Mouse (Mus musculus) kidney, adult 2 months (tissue): ENCODE measurements at regions not wholly inside any gene's neighbourhood (a gene's known extent, or its start where the extent isn't known, plus 50 kb on each side); places are given as distances from the start of the nearest gene placed in this dataset.

Experiments used
- DNase-seq: peaks from one replicate; pipeline ENCODE4 v3.0.0; 2021
- H3K27ac ChIP-seq: fragments of 200-500 bp; 2 replicates; pipeline ENCODE4 v1.5.1; 2012; ENCODE audit warnings: low read depth, low read length, control low read depth, inconsistent platforms; ENCODE audit not compliant: insufficient read depth
- H3K27me3 ChIP-seq: fragments of 200-500 bp; replicated peaks from 2 replicates; pipeline ENCODE4 v1.6.1; 2012; ENCODE audit warnings: mild to moderate bottlenecking, moderate library complexity, low read length, inconsistent platforms; ENCODE audit not compliant: control insufficient read depth, insufficient read depth
- H3K36me3 ChIP-seq: fragments of 200-500 bp; 2 replicates; pipeline ENCODE4 v1.6.1; 2012; ENCODE audit warnings: mild to moderate bottlenecking, moderate library complexity, low read length, inconsistent platforms; ENCODE audit not compliant: control insufficient read depth, insufficient read depth
- H3K4me1 ChIP-seq: fragments of 200-500 bp; 2 replicates; pipeline ENCODE4 v1.6.1; 2011; ENCODE audit warnings: low read length; ENCODE audit not compliant: control insufficient read depth, insufficient read depth
- H3K4me3 ChIP-seq: fragments of 200-500 bp; 2 replicates; pipeline ENCODE4 v1.5.1; 2011; ENCODE audit warnings: mild to moderate bottlenecking, low read depth, low read length, control low read depth; ENCODE audit not compliant: insufficient read depth
- CTCF ChIP-seq: fragments of 200-500 bp; conservative IDR thresholded peaks from 2 replicates; pipeline ENCODE4 v1.5.1; 2011; ENCODE audit warnings: low read depth, mild to moderate bottlenecking, control low read depth, low read length, moderate library complexity, mixed read lengths; ENCODE audit not compliant: insufficient read depth, insufficient read length
- POLR2A ChIP-seq: fragments of 200-500 bp; IDR thresholded peaks from one replicate; pipeline ENCODE4 v1.6.1; 2011; ENCODE audit warnings: low read depth, low read length, control low read depth
- WGBS: fragments of 180-500 bp; shearing (Covaris S2); methylation state at CpG from one replicate; pipeline ENCODE4 v1.1.7; 2018; 5-methylcytosine and 5-hydroxymethylcytosine counted together

DNA sequence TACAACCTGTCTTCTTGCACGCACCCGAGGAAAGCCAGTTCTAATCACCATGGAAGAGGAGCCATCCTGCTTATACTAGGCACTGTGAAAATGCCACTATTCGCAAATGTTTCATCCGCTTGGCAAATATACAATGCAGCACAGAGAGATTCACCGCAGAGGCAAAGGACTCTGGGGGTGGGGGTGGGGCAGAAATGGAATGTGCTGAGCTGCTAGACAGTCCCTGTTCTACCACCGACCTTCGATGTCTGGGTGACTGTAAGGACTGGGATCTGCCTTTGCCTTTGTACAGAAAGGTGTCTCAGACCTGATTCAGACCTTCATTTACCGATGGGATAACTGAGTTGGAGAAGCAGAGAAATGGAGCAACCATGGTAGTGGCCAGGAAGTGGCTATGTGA is 278.7 kb downstream of the Cd83 start:
- Histone ChIP-seq H3K27me3 (no peaks in the 10 kb centered on the region), H3K27ac (no peak overlapping the region), H3K36me3 (no peaks in the 10 kb centered on the region), H3K4me1 (peaks cover 27% of the 10 kb centered on the region; the same call in 1 of the 2 replicates), H3K4me3 (no peak overlapping the region)
- TF ChIP-seq CTCF (no peak), POLR2A (no peak)
- DNase-seq: peak; percentile 64
- WGBS: 53% methylated on average over 8 of the region's 8 CpGs

DNA sequence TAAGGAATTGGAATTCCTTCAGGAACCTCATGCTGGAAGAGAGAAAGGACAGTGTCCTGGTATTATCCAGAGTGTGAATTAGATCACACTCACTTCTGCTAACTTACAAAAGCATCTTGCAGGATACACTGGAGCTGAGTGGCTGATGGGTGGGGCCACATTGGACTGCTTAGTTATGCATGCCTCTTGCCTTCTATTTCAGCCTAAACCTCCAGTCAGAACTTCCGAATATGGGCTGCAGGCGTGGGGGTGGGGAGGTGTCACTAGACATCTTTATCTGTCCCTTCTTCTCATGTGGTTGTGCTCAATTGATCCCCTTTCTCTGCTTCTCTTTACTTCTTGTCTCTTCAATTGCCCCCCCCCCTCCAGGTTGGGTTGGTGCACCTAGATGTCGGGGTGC is 279.5 kb downstream of the Cd83 start:
- H3K36me3 ChIP-seq: no peaks in the 10 kb centered on the region
- H3K4me1 ChIP-seq: peaks cover 27% of the 10 kb centered on the region; the same call in 1 of the 2 replicates
- 79% methylated on average over 3 of the region's 3 CpGs for WGBS
- TF ChIP-seq CTCF (no peak), POLR2A (no peak)
- H3K4me3 ChIP-seq: no peak overlapping the region
- no peak overlapping the region for H3K27ac ChIP-seq
- no peak for DNase-seq
- H3K27me3 ChIP-seq: no peaks in the 10 kb centered on the region

DNA sequence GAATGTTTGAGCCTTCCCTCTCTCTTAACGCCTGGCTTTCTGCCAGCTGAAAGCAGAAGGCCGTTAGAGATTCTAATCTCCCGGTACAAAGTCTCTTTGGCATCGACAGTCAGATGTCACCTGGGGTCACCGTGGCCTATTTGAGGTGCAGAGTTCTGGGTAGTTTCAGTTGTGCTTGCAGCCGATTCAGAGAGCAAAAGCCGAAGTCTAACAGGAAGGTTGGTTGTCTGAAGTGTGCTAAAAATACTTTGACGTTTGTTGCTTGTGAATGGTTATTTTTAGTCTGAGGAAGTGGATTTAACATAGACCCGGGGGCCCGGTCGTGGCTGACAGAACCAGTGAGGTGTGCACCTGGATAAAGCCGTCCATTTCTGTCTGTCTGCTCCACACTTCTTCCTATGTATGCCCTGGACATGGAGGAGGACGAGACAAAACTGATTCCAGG is 281.2 kb downstream of the Cd83 start:
- H3K27me3 ChIP-seq: no peaks in the 10 kb centered on the region
- TF ChIP-seq CTCF: no peak
- no peak for TF ChIP-seq POLR2A
- DNase-seq: peak; percentile 95
- no peaks in the 10 kb centered on the region for H3K36me3 ChIP-seq
- H3K27ac ChIP-seq: peak overlapping the region; percentile 84
- WGBS: 4% methylated on average over 13 of the region's 13 CpGs
- H3K4me1 ChIP-seq: peaks cover 27% of the 10 kb centered on the region; the same call in 1 of the 2 replicates
- no peak overlapping the region for H3K4me3 ChIP-seq

DNA sequence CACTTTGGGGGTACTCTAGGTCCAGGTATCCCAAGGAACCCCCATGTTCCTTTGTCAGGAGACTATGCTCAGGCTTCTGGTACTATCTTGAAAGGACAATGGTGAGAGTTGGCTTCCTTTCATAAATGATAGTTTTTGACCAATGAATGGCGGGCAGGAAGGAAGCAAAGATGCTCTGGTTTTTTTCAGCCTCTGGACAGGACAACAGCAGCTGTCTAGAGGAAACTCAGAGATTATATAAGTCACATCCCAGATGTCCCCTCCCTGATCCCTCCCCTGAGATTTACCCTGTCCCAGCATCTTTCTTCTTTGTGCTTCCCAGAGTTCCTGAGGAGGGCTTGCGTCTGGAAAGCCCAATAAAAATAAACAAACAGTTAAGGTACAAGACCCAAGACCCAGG is 282.7 kb downstream of the Cd83 start:
- H3K27ac ChIP-seq: peak overlapping the region; percentile 47; the same call in 1 of the 2 replicates

DNA sequence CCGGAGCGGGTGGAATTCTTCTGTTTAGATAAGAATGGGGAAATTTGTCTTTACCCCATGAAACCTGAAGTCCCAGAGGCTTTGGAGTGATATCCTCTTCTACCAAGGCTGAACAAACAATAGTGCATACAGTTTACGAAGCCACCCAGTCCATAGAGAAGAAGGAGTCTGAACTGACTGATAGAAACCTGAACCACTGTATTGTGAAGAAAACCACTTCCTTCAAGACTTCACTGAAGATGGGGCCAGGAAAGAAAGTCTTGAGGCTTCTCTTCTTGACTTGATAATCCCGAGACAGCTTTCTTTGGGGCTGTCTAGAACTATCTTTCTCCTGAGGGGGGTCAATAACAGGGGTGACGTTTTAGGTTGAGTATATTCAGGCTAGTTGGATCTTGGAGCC is 284.4 kb downstream of the Cd83 start:
- Histone ChIP-seq H3K27me3 (no peaks in the 10 kb centered on the region), H3K4me1 (peaks cover 19% of the 10 kb centered on the region; the same call in 1 of the 2 replicates), H3K36me3 (no peaks in the 10 kb centered on the region), H3K27ac (no peak overlapping the region), H3K4me3 (no peak overlapping the region)
- 94% methylated on average over 5 of the region's 5 CpGs for WGBS
- no peak for DNase-seq
- TF ChIP-seq POLR2A: no peak
- TF ChIP-seq CTCF: no peak

More for the DNA sequence above, 282.7 kb downstream of the Cd83 start:
- no peaks in the 10 kb centered on the region for H3K27me3 ChIP-seq
- 82% methylated on average over 2 of the region's 2 CpGs for WGBS
- no peak overlapping the region for H3K4me3 ChIP-seq
- H3K36me3 ChIP-seq: no peaks in the 10 kb centered on the region
- no peak for TF ChIP-seq POLR2A
- no peak for TF ChIP-seq CTCF
- DNase-seq: peak; percentile 40
- H3K4me1 ChIP-seq: peaks cover 27% of the 10 kb centered on the region; the same call in 1 of the 2 replicates

DNA sequence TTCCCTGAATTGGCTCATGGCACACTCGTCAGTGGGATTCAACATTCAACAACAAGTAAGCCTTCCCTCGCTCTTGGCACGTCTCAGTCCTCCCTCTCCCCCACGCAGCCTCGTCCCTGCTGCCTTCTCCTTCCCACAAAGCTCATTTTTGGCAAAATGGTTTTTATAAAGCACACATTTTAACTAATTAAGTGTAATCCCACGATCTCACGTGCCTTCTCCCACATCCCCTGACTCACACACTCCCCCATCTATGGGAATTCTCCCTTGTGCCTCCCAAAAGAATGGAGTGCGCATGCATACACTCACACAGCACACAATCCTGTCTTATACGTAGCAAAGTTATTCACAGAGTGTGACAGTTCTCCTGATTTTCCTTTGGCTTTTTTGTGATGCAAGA is 288.5 kb downstream of the Cd83 start:
- TF ChIP-seq CTCF (no peak), POLR2A (no peak)
- 83% methylated on average over 9 of the region's 9 CpGs for WGBS
- DNase-seq: no peak
- Histone ChIP-seq H3K27me3 (no peaks in the 10 kb centered on the region), H3K4me1 (no peaks in the 10 kb centered on the region), H3K27ac (no peak overlapping the region), H3K36me3 (no peaks in the 10 kb centered on the region), H3K4me3 (no peak overlapping the region)

DNA sequence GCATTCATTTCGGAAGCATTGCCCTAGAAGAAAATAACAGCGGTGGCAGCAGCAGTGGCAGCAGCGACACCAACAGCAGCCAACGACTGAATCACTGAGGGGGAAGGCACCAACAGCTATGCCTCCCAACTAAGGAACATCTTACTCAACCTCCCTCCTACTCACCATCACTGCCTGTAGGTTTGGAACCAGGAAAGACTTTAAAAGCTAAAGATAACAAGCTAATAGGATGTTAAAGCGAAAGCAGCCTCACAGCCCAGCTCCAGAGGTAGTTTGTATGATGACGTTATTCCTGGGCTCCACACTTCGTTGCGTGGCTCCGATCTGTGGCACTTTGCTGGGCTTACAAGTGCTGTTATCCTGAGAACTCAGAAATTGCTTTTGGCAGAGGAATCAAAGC is 289.6 kb downstream of the Cd83 start:
- WGBS: 86% methylated on average over 9 of the region's 9 CpGs
- no peaks in the 10 kb centered on the region for H3K4me1 ChIP-seq
- H3K27me3 ChIP-seq: no peaks in the 10 kb centered on the region
- no peak overlapping the region for H3K27ac ChIP-seq
- no peak overlapping the region for H3K4me3 ChIP-seq
- TF ChIP-seq CTCF (no peak), POLR2A (no peak)
- DNase-seq: no peak
- no peaks in the 10 kb centered on the region for H3K36me3 ChIP-seq

DNA sequence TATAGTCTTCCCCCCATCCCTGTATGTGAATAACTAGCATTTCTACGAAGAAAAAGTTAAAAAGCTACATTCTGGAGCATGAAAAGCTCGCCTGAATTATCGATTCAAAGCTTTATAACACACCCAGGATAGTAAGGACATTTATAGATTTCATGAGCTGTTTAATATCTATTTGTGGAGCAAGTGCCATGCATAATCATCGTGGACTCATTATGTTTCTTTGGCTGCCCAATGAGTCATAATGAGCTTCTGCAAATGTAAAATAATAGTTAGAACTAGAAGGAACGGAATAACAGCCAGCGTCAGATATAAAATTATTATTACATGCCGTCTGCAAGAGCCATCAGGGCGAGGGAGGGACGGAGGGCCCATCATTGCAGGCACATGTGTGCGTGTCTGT is 292.4 kb downstream of the Cd83 start:
- 95% methylated on average over 10 of the region's 10 CpGs for WGBS
- Histone ChIP-seq H3K4me3 (no peak overlapping the region), H3K27ac (no peak overlapping the region), H3K27me3 (no peaks in the 10 kb centered on the region; the same call in 1 of the 2 replicates), H3K36me3 (no peaks in the 10 kb centered on the region), H3K4me1 (no peaks in the 10 kb centered on the region)
- no peak for TF ChIP-seq CTCF
- no peak for TF ChIP-seq POLR2A
- DNase-seq: no peak
